Mouse (Mus musculus) erythroblast, embryonic 14.5 days (primary cell): ENCODE measurements around the gene Ercc8.

Experiments
- GATA1 ChIP-seq: IDR thresholded peaks from 2 replicates; pipeline ENCODE4 v1.6.1; 2012; ENCODE audit warnings: low read length, inconsistent platforms, mixed read lengths
- TAL1 ChIP-seq: IDR thresholded peaks from 3 replicates; pipeline ENCODE4 v1.6.1; 2012; ENCODE audit warnings: low read length, inconsistent platforms, mixed read lengths

DNA sequence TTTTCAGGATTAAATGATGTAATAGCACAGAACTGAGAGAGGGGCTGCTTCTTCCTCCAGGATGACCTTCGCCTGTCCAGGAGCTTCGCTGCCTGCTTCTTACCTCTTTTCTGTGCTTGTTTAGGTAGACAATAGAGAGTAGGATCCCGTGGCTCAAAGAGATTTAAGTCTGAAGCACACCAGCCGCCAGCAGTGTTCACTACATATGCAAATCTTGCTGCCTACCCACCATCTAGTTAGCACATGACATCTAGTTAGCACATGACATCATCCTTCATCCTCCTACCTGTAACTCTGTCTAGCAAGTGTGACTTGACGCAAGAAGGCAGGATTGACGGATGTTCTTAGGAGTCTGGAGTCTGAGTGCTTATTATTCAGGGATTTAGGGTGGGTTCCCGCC, 61.2 kb downstream of the Ercc8 start:
- no peak for TF ChIP-seq TAL1
- TF ChIP-seq GATA1: no peak
